Mouse (Mus musculus): ENCODE measurements at regions not wholly inside any gene's neighbourhood (a gene's known extent, or its start where the extent isn't known, plus 50 kb on each side); places are given as distances from the start of the nearest gene placed in this dataset.

DNA sequence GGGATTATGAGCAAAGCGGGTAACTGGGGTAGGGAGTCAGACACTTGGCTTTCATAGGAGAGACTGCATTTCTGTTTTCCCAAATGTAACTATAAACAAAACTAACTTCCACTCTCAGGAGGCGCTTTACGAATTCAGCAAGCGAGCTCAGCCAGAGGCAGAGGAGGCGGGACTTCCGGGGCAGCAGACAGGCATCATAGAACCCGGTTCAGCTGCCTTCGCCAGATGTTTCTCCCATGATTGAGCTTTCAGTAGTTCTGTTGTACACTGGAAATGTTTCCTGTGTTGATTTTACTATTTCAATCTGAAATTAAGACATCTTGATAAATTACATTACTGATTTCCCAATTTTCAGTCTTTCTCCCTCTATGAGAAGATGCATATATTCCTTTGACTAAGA, 92.9 kb downstream of the Zfp365 start:
- DNase-seq (ENCODE audit: low read depth) = no peak

DNA sequence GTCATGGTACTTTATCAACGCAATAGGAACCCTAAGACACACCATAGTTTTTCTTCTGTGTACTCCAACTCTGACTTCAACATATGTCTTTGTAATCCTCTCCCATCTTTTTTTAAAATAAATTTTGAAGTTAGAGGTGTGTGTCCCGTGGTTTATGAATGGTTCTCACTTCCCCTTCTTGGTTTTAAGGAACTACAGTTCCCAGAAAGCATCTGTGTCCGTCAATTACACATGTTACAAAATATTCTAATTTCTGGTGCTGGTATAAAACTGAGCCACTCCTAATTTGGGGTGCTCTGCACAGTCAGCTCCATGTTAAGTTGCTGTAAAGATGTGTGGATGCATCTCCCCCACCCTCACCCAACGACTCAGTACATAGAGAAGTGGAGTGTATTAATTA, 98.6 kb downstream of the Zfp365 start:
- DNase-seq (ENCODE audit: low read depth) = no peak

DNA sequence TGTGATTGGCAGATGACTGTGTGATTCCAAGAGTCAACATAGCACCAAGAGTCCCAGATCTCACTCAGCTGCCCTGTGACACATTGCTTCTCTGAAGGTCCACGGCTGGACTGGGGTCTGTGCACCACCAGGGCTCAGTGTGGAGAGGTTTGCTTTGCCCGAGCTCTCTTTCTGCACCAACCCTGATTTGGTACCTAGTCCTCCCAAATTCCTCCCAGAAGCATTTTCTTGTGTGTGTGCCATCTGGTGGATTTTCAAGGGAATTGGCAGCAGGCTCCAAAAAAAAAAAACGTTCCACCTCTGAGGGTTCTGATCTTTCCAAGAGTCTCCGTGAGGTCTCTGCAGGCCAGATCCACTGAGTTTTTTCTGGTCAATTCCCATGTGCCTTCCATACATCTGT, 107.3 kb downstream of the Zfp365 start:
- DNase-seq (ENCODE audit: low read depth) = no peak

DNA sequence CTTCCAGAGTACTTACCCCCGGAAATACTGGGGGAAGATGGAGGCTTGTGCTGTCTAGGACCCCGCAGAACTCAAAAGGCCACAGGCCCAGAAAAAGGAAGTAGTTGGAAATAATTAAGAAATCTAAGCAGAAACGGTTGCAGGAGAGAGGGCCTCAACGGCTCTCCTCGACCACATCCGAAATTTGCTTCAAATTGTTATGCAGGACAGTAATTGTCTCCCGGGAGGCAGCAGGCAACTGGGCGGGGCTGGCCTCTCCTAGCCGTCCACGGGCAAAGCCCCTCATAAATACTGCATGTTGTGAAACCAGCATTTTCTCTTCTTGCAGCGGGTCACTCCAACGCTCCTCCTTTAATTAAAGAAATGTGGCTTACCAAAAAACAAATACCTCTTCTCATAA, 107.8 kb downstream of the Zfp365 start:
- DNase-seq (ENCODE audit: low read depth) = no peak

DNA sequence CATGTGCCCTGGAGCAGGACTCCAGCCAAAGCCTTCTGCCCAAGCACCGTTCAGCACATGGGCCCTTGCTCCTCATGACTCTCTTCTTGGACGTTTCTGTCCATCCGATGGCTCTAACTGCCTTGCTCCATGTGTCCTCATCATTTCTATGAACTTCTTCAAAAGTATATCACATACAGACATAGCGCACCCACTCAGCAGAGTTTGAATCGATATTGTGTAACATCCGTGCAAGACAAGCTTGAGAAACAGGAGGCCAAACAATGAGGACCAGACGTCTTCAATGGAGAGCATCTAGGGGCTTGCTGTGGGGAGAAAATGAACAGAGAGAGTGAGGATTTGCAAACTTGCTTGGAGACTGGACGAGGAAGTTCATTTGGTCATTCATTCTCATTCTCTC, 110.3 kb downstream of the Zfp365 start:
- DNase-seq (ENCODE audit: low read depth) = no peak

DNA sequence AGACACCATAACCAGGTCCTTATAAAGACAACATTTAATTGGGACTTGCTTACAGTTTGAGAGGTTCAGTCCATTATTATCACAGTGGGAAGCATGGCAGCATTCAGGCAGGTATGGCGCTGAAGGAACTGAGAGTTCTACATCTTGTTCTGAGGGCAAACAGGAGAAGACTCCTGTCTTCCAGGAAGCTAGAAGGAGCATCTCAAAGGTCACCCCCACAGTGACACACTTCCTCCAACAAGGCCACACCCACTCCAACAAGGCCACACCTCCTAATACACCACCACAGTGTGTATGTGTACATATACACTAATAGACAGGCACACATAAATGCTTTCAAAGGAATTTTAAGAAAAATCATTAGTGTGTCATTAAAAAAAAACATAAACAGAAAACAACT, 110.8 kb downstream of the Zfp365 start:
- DNase-seq (ENCODE audit: low read depth) = no peak

DNA sequence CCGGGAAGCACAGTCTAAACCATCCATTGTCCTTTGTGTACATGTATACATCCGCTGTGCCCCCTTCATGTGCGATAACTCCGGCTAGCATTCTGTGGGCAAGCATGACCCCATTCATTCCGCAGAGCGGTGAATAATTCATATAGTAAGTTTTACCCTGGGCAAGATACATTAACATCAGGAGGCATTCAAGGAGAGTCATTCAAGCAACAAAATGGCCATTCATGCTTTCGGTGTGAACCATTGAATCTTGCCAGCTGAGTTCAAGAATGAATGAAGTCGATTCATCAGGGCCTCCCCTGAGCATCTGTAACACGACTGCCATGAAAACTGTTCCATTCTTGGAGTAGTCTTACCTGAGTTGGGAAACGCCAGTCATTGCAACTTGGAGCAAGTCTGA, 113.5 kb downstream of the Zfp365 start:
- DNase-seq (ENCODE audit: low read depth) = no peak

DNA sequence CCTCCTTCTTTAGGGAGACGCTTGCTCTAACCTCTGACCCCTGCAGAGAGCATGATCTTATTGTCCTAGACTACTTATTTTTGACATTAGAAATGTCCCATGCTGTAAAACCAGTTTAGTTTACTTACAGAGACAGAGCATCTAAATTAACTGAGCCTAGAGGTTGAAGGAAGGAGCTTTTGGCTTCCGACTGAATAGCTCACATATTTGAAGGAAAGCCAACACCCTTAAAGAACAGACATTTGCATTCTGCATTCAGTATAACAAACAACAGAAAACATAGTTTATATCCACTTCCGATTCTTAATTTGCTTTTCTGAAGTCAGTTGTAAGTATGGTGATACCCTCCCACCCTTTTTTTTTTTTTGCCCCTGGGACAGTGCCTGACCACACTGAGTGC, 119.3 kb downstream of the Zfp365 start:
- DNase-seq (ENCODE audit: low read depth) = no peak

DNA sequence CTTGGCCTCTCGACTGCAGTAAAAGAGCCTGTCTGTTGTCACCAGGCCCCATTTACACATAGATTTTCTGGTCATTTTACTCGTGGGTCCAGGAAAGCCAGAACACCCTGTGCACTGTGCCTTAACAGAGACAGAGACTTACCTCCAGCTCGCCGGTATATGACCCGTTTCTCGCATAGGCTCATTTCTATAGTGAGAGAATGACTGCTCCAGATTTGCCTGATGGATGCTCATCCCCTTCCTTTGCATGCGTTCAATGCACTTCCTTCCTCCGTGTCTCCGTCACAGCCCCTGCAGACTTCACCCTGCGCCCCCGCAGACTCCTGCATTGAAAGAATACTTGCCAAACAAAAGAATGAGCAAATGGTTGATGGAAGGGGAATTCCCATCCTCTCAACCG, 122.8 kb downstream of the Zfp365 start:
- no peak for DNase-seq (ENCODE audit: low read depth)

DNA sequence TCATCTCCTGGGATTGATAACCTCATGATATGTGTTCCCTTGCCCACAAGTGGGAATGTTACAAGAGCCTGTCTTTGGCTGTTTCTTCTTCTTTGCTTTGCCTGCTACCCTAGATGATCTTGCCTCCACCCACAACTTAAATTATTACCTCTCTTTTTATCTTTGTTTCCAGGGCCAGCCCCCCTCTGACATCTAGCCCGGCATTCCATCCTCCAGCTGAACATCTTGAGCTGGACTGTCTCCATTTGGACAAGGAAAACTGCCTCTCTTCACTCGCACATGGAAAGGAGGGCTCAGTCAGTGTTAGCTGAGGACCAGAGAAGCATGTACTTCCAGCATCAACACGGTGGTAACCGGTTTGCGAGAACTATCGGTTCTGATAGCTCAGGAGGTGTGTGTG, 124.3 kb downstream of the Zfp365 start:
- DNase-seq (ENCODE audit: low read depth) = no peak

DNA sequence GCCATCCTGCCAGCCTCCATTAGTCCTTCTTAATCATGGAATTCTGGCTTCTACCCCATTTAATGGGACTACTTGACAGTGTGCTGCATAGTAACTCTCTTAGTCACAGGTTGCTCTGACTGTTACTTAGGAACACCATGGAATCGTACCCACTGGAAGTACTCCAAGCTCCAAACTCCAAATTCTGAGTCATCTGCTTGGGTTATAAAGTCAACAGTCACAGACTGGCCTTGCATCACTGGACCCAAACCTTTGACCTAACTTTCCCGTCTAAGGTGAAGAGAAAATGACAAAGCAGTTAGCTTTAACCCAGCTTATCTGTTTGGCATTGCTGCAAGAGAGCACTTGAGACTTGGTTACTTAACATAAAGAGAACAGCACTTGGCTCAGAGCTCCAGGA, 126.9 kb downstream of the Zfp365 start:
- DNase-seq (ENCODE audit: low read depth) = peak; percentile 74

DNA sequence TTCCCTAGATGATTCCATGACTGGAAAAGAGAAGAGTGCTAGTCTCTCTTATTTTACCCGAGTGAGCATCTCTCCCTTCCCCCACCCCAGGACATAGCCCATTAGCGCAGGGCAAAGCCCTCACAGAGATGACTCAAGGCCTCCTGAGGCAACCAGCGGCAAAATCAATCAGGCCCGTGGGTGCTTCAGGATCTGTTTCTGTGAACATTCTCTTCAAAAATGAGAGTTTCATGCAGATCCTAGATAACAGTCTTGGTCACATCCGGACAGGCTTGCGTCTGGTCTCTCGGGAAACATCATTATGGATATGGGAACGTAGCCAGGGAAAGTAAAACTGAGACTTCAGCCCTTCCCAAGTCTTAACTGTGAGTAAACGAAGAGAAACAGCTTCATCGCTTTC, 134.1 kb downstream of the Zfp365 start:
- no peak for DNase-seq (ENCODE audit: low read depth)

DNA sequence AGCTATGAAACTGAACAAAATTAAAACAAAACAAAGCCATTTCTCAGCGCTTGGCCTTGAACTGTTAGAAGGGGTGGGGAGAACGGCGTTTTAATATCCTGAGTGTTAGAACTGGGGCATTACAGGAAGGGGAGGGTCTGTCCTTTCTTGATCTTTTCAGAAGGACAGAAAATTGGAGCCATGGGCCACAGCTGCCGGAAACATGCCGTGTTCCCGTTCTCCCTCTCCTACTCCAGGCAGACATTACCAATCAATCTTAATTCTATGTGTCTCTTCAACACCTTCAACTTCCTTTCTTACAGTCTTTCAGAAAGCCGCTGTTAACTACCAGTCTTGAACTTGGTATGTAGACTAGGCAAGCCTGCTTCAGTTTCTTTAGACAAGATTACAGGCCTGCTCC, 134.7 kb downstream of the Zfp365 start:
- DNase-seq (ENCODE audit: low read depth) = no peak

DNA sequence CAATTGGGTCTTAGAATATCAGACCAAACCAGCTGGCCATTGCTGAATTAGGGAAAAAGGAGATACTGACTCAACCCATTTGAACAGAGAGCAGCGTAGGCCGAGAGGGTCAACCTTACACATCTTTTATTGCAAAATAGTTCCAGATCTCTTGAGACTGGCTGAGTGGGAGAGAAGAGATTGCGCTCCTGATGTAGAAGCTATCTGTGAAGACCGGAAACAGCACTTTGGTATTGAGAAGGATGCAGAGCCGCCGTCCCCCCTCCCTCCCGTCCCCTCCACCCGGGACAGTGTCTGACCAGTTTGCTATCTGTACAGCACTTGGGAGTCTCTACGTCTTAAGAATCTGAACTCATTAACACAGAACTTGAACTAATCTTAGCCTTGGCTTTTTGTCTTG, 135.6 kb downstream of the Zfp365 start:
- no peak for DNase-seq (ENCODE audit: low read depth)

DNA sequence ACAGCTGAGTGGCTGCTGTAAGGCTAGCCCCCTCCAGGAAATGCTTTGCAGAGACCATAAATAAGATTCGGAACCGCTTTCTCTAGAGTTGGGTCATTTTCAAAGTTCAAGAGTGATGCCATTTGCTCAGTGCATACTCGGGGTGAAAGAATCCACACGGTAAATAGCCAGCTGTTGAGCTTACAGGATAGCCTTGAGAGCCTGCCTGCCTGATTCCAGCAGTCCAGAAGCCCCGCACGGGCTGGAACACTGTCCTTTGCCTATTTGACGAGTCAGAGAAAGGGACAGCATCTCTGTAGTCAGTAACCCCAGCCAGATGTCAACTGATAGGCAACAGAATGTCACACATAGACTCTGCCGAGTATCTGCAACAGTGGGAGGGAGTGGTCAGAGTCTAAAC, 140.7 kb downstream of the Zfp365 start:
- DNase-seq (ENCODE audit: low read depth) = no peak

DNA sequence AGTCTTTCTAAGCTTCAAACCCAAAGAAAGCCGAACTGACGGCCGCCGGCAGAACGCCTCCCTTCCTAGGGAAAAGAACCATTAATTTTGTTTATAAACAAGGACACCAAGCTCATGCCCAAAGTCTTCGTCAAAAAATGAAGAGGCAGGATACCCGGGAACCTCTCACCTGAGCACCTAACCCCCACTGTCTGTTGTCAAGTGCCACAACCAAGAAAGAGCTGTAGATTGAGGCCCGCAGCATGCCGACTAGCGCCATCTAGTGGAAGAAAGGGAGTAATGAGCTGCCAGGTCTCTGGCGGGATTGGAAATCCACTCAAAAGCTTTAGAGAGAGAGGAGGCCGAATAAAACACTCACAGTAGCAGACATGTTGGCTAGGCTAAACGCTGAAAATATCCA, 146.4 kb downstream of the Zfp365 start:
- DNase-seq (ENCODE audit: low read depth) = no peak

DNA sequence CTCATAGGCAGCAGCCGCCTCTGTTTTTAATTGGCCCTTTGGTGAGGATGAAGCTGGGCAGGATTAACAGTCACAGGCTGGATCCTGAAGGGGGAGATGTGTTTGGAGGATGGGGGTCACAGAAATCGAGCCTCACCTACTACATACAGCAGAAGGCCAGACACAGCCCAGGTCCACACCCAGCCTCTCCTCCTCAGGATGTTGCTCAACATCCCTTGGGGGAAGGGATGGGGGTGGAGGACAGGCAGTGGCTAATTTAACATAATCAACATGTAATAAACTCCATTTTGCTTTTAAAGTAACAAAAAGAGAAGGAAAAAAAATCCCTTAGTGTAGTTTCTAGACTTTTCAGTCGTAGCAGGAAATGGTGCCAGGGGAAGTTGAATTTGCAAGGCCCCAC, 152.0 kb downstream of the Zfp365 start:
- DNase-seq (ENCODE audit: low read depth) = no peak

DNA sequence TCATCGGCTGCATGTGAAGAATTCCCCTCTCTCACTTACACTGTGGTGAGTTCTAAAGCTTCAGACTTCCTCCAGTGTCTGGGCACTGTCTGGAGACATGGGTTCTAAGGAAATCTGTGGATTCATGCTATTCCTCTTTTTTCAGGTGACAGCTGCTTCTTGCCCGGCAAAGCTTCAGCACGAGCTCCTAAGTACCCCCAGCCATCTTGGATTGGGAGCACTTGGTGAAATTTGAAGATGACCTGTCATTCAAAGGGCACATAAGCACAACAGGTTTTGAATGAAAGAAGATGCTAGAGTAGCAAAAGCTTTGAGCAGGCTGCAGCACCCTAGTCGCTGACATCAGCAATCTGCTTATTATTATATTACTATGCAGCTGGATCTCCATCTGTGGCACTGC, 164.3 kb downstream of the Zfp365 start:
- DNase-seq (ENCODE audit: low read depth) = no peak

DNA sequence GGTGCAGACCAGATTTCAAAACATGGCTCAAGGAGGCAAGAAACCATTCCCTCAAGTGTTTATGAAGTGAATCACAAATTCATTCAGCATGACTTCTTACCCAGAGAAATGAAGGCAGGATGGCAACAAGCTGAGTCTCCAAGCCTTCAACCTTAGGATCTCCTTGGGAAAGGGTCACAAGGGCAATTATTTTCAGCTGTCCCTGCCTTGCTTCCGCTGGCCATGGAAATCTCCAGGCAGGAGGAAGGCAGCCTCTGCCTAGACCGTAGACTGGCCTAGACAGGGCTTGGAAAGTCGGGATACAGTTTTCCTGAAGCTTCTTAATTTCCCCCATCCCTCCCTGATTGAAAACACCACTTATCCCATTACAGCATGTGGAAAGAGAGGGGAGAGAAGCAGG, 165.0 kb downstream of the Zfp365 start:
- no peak for DNase-seq (ENCODE audit: low read depth)

DNA sequence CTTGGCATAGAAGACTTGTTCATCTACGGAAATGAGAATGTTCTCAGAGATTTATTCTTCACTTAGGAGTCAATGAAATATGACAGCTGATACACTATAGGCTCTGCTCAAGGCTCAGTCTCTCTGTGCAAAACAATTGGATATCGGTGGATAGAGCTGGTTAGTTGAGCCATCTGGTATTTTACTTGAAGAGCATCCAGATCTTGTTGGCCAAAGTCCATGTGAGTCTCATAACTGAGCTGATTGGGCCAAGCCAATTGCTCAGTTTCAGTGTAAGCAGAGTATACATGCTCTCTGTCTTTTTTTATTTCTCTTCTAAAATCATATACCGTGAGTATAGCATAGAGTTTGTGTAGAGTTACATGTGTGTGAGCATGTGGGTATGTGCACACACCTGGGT, 166.3 kb downstream of the Zfp365 start:
- no peak for DNase-seq (ENCODE audit: low read depth)

DNA sequence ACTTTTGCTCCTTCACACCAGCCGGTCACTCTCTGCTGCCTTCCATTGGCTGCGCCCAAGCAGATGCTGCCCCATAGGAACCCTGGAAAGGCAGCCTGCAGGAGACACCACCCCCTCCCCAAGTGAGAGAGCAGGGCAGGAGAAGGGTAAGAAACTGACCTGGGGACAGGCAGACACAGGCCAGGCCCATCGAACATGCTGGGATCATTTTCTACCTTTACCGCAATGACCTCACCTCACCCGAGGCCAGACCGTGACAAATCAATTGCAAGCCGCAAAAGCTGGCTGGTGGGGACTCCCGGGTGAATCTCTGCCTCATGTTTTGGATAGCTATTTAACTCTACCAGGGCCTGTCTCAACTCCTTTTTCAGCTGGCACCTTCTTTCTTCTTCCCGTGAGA, 168.9 kb downstream of the Zfp365 start:
- no peak for DNase-seq (ENCODE audit: low read depth)

DNA sequence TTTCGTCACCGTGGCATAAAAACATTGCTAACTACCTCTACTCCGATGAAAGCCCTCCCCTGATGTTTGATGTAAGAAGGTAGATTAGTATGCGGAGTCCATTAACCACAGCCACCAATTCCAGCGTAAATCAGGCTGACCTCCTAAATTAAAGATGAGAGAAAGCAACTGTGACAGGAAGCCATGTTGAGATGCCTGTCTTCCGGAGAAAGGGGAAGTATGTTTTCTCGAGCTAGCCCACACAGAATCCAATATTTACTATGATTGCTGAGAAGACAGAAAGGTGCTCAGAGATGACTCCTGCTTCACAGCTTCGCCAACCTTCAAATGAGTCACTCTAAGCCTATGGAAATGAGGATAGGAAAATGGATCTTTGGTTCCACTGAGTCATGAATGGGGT, 169.6 kb downstream of the Zfp365 start:
- no peak for DNase-seq (ENCODE audit: low read depth)

DNA sequence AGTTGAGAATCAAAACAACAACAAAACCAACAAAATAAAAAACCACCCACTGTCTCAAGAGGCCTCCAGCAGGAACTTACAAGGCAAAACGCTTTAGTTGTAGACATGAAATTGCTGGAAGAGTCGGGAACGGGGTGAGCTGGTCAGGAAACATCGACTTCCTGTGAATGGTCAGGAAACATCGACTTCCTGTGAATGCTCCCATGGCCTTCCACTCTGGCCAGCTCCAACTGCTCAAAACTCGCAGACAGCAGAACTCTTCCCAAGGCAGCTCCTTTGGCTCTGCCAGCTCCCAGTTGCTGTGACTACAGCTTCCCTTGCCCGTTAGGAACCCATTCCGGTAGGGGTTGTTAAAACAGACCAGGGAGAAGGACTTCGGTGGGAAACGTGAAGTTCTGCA, 170.2 kb downstream of the Zfp365 start:
- DNase-seq (ENCODE audit: low read depth) = no peak

DNA sequence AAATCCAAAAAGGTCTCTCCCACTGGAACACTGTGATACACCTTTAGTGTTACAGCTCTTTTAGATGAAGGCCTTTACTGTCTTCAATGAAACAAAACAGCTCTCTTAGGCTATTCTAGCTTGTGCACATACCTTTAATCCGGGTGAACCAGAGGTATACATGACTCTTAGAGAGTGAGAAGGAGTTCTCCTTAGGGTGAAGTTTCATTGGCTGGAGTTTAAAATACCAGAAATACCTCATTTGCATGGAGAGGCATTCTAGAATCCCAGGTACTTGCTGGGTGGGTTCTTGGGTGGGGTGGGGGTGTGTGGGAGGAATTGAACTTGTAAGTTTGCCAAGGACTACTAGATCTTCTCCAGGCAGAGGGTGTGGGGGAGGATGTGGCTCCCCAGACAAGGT, 173.3 kb downstream of the Zfp365 start:
- DNase-seq (ENCODE audit: low read depth) = no peak

DNA sequence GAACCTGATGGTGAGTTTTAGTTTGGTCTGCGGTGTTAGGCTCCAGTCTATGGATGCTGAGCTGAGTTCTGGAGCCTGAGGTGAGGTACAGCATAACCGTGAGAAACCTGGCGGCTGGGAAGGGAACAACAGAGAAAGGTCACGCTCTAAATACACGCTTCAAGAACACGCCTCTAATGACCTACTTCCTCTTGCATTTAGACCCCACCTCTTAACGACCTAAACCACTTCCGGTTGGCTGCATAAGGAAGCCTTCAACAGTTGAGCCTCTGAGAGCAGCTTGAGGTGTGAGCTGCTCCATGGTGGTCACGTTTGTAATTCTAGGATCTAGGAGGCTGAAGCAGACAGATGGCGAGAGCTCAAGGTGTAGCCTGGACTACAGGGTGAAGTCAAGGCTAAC, 175.8 kb downstream of the Zfp365 start:
- DNase-seq (ENCODE audit: low read depth) = no peak
